Mouse (Mus musculus) CH12.LX (cell line): ENCODE measurements around the gene Fam13c. TPM values are rescaled to one million over a fixed set of nuclear protein-coding genes. Genes with fewer than 3 reads are reported as not detected.

Source experiments
- DNase-seq: peaks from one replicate; pipeline ENCODE4 v3.0.0-alpha.2; 2013; ENCODE audit errors: extremely low read depth
- H3K27ac ChIP-seq: 2 replicates; pipeline ENCODE4 v1.5.1; 2012; ENCODE audit warnings: low read depth, mild to moderate bottlenecking, control low read depth, moderate library complexity; ENCODE audit not compliant: insufficient read depth
- H3K27me3 ChIP-seq: replicated peaks from 2 replicates; pipeline ENCODE3; 2012; ENCODE audit warnings: inconsistent platforms
- H3K36me3 ChIP-seq, 2 experiments: replicated peaks in 1 of 2; 2 replicates each; pipeline versions ENCODE3 to v1.6.1; 2012; ENCODE audit warnings: inconsistent platforms in 1 of 2, low read length in 1 of 2, mild to moderate bottlenecking in 1 of 2, mixed read lengths in 1 of 2, moderate library complexity in 1 of 2; ENCODE audit not compliant: control insufficient read depth in 1 of 2, insufficient read depth in 1 of 2
- H3K4me1 ChIP-seq, 2 experiments: 2 replicates each; pipeline ENCODE4 v1.6.1; 2012; ENCODE audit warnings: inconsistent platforms in 1 of 2, moderate library complexity in 1 of 2; ENCODE audit not compliant: insufficient read depth in 2 of 2, control insufficient read depth in 1 of 2
- H3K4me2 ChIP-seq: 2 replicates; pipeline ENCODE4 v1.6.1; 2012; ENCODE audit warnings: low read depth, mild to moderate bottlenecking, control low read depth; ENCODE audit not compliant: poor library complexity, insufficient read depth, severe bottlenecking
- H3K4me3 ChIP-seq, 3 experiments: fragments of 150-350 bp in 1 of 3; sonication (generic) in 1 of 3; replicated peaks in 1 of 3; 2 replicates each; pipeline versions ENCODE3 to v1.5.1; 2011 to 2012; ENCODE audit warnings: low read depth in 2 of 3, low read length in 2 of 3, mild to moderate bottlenecking in 2 of 3, moderate library complexity in 2 of 3, control low read depth in 1 of 3, improper control_type of control experiment in 1 of 3, inconsistent platforms in 1 of 3, mixed read lengths in 1 of 3; ENCODE audit not compliant: poor library complexity in 1 of 3
- H3K79me2 ChIP-seq: replicated peaks from 2 replicates; pipeline ENCODE4 v1.6.1; 2012; ENCODE audit warnings: mild to moderate bottlenecking, moderate library complexity; ENCODE audit not compliant: control insufficient read depth, poor library complexity, insufficient read depth, severe bottlenecking; ENCODE audit errors: extremely low read depth
- H3K9ac ChIP-seq: 2 replicates; pipeline ENCODE4 v1.6.1; 2012; ENCODE audit warnings: low read depth, mild to moderate bottlenecking, control low read depth, moderate library complexity; ENCODE audit not compliant: insufficient read depth
- H3K9me3 ChIP-seq: replicated peaks from 2 replicates; pipeline ENCODE3; 2012; ENCODE audit warnings: low read length, inconsistent platforms, mixed read lengths
- CHD1 ChIP-seq: IDR thresholded peaks from 2 replicates; pipeline ENCODE4 v1.6.1; 2012; ENCODE audit warnings: low read depth, low read length, improper control_type of control experiment, inconsistent platforms
- CHD2 ChIP-seq: IDR thresholded peaks from 2 replicates; pipeline ENCODE4 v1.6.1; 2011; ENCODE audit warnings: low read length, improper control_type of control experiment
- E2F4 ChIP-seq: IDR thresholded peaks from 2 replicates; pipeline ENCODE4 v1.6.1; 2011; ENCODE audit warnings: low read depth, low read length, improper control_type of control experiment; ENCODE audit not compliant: insufficient replicate concordance
- ELF1 ChIP-seq: IDR thresholded peaks from 2 replicates; pipeline ENCODE4 v1.6.1; 2014; ENCODE audit warnings: low read depth, mild to moderate bottlenecking, inconsistent platforms, low read length, improper control_type of control experiment
- GABPA ChIP-seq: IDR thresholded peaks from 2 replicates; pipeline ENCODE4 v1.6.1; 2012; ENCODE audit warnings: low read depth, low read length, improper control_type of control experiment, inconsistent platforms; ENCODE audit not compliant: insufficient replicate concordance
- HCFC1 ChIP-seq: IDR thresholded peaks from 2 replicates; pipeline ENCODE4 v1.6.1; 2012; ENCODE audit warnings: low read depth, mild to moderate bottlenecking, inconsistent platforms, low read length, improper control_type of control experiment
- MAFK ChIP-seq: IDR thresholded peaks from 2 replicates; pipeline ENCODE4 v1.6.1; 2011; ENCODE audit warnings: low read length, improper control_type of control experiment; ENCODE audit not compliant: insufficient replicate concordance
- MXI1 ChIP-seq: IDR thresholded peaks from 2 replicates; pipeline ENCODE4 v1.6.1; 2011; ENCODE audit warnings: mild to moderate bottlenecking, low read depth, low read length, improper control_type of control experiment
- RAD21 ChIP-seq: IDR thresholded peaks from 2 replicates; pipeline ENCODE4 v1.6.1; 2011; ENCODE audit warnings: low read depth, mild to moderate bottlenecking, low read length, improper control_type of control experiment, moderate library complexity
- ZC3H11A ChIP-seq: IDR thresholded peaks from 2 replicates; pipeline ENCODE4 v1.6.1; 2012; ENCODE audit warnings: low read depth, mild to moderate bottlenecking, inconsistent platforms, low read length, improper control_type of control experiment
- dilution Hi-C: fragments of 300-500 bp; cut with MboI; formaldehyde crosslinking; loops from 2 replicates; pipeline ENCODE4 v1.14.3; 2020; ENCODE audit warnings: low sequenced_read_pairs; ENCODE audit not compliant: extremely low pct_unique_long_range_greater_than_20kb, extremely low pct_ligation_motif_present
- in situ Hi-C: fragments of 300-500 bp; cut with MboI; formaldehyde crosslinking; loops from 3 replicates; pipeline ENCODE4 v1.14.3; 2019; ENCODE audit warnings: low sequenced_read_pairs, low pct_ligation_motif_present, low pct_unique_long_range_greater_than_20kb, mixed read lengths
- polyA plus RNA-seq: library from polyadenylated mRNA; unstranded; fragments of >175 nt; gene quantifications from 2 replicates; pipeline ENCODE4 v1.2.1, GENCODE M21; 2012; ENCODE audit warnings: low read depth; ENCODE audit not compliant: insufficient read length
- total RNA-seq, 2 experiments: library from RNA; depleted of rRNA; stranded (reverse); fragments of 300-350 nt in 1 of 2; fragments of >200 nt in 1 of 2; gene quantifications; 2 replicates each; pipeline ENCODE4 v1.2.3; 2012 to 2014

The Fam13c gene
- total and polyA plus RNA-seq, 3 experiments: not detected

- H3K9me3 ChIP-seq: peaks cover 62% of the 10 kb centered on the region
- no peak for DNase-seq
- TF ChIP-seq ELF1 (no peak), GABPA (no peak)
- TF ChIP-seq, all 38 proteins: peak for 0
- Histone ChIP-seq H3K27me3 (no peaks in the 10 kb centered on the region), H3K79me2 (no peaks in the 10 kb centered on the region), H3K27ac (no peak overlapping the region), H3K36me3 (no peaks in the 10 kb centered on the region), H3K4me2 (no peak overlapping the region), H3K4me3 (no peak overlapping the region), H3K9ac (no peak overlapping the region), H3K4me1 (no peaks in the 10 kb centered on the region)
- in situ Hi-C loops: no loop called here
- dilution Hi-C loops: no loop called here
Measured at GRCm38 (mm10) chr10:70504871-70505270, 64.6 kb downstream of the Fam13c start.

GRCm38 (mm10) chr10:70505395-70505794, 65.1 kb downstream of the Fam13c start:
- DNase-seq: no peak
- in situ Hi-C loops (no loop called here), dilution Hi-C loops (no loop called here)
- H3K9me3 ChIP-seq: peaks cover 57% of the 10 kb centered on the region
- H3K4me1 ChIP-seq: no peaks in the 10 kb centered on the region
- no peak overlapping the region for H3K4me3 ChIP-seq
- H3K79me2 ChIP-seq: no peaks in the 10 kb centered on the region
- H3K9ac ChIP-seq: no peak overlapping the region
- no peaks in the 10 kb centered on the region for H3K36me3 ChIP-seq
- TF ChIP-seq CHD1 (no peak), CHD2 (no peak), MXI1 (no peak), ELF1 (no peak), E2F4 (no peak), RAD21 (no peak), HCFC1 (no peak), ZC3H11A (no peak)
- TF ChIP-seq, all 38 proteins: peak for 0
- no peaks in the 10 kb centered on the region for H3K27me3 ChIP-seq
- H3K4me2 ChIP-seq: no peak overlapping the region
- no peak overlapping the region for H3K27ac ChIP-seq

- in situ Hi-C loops: no loop called here
- Histone ChIP-seq H3K4me1 (no peaks in the 10 kb centered on the region), H3K9me3 (peaks cover 54% of the 10 kb centered on the region), H3K9ac (no peak overlapping the region), H3K4me2 (no peak overlapping the region), H3K79me2 (no peaks in the 10 kb centered on the region), H3K27me3 (no peaks in the 10 kb centered on the region), H3K4me3 (no peak overlapping the region), H3K27ac (no peak overlapping the region), H3K36me3 (no peaks in the 10 kb centered on the region)
- dilution Hi-C loops: no loop called here
- DNase-seq: no peak
- no peak for TF ChIP-seq MAFK
Measured at GRCm38 (mm10) chr10:70505842-70506241, 65.6 kb downstream of the Fam13c start.
